Mouse (Mus musculus): Measurements from ENCODE around the gene Cwc22. TPM values are rescaled to one million over a fixed set of nuclear protein-coding genes. Genes with fewer than 3 reads are reported as not detected.

Cwc22 gene
- total RNA-seq, 2 experiments from 2014 or later = 26.1 to 29.1 TPM

GRCm38 (mm10) chr2:77874678-77875077, 71.5 kb downstream of the Cwc22 start:
- no peak for DNase-seq

GRCm38 (mm10) chr2:77873806-77874205, 72.4 kb downstream of the Cwc22 start:
- no peak for DNase-seq

- no peak for DNase-seq
These were observed 73.5 kb downstream of the Cwc22 start for GRCm38 (mm10) chr2:77872676-77873075.

GRCm38 (mm10) chr2:77871146-77871545, 75.0 kb downstream of the Cwc22 start:
- DNase-seq = no peak

GRCm38 (mm10) chr2:77869729-77870280, 76.4 kb downstream of the Cwc22 start:
- DNase-seq = no peak

GRCm38 (mm10) chr2:77863934-77864333, 82.2 kb downstream of the Cwc22 start:
- DNase-seq = peak; percentile 2

- DNase-seq = peak; percentile 2
These were observed 82.7 kb downstream of the Cwc22 start for GRCm38 (mm10) chr2:77863522-77863921.

GRCm38 (mm10) chr2:77841464-77841863, 104.7 kb downstream of the Cwc22 start:
- DNase-seq = no peak

- DNase-seq = no peak
These were observed 106.6 kb downstream of the Cwc22 start for GRCm38 (mm10) chr2:77839587-77839986.

GRCm38 (mm10) chr2:77838688-77839087, 107.5 kb downstream of the Cwc22 start:
- no peak for DNase-seq

GRCm38 (mm10) chr2:77835781-77836180, 110.4 kb downstream of the Cwc22 start:
- DNase-seq = no peak

Other genes starting within 250 kb of the Cwc22 start
- gene Zfp385b, start 126.7 kb downstream of the Cwc22 start, total RNA-seq (2021) = 1 to 10 TPM; 2.4 to 2.9 TPM

All from adrenal gland, postnatal 10 days (tissue).